Mouse (Mus musculus): ENCODE data around the gene Nfe2l2.
A peak's percentile ranks its signal among the peaks of the same experiment; 100 is the strongest.

The Nfe2l2 gene

GRCm38 (mm10) chr2:75704234-75705161 is at the start of gene Nfe2l2:
Gene Nfe2l2, minus strand, starts transcription at chr2:75704641.
- peak; percentile 76 to 86 for DNase-seq (ENCODE audit: low spot score in 2 of 2)

GRCm38 (mm10) chr2:75752306-75753175 is 48.1 kb upstream of the Nfe2l2 start:
- no peak for DNase-seq (ENCODE audit: low spot score in 2 of 2)

- DNase-seq (ENCODE audit: low spot score in 2 of 2): no peak
Measured at GRCm38 (mm10) chr2:75751896-75752295, 47.5 kb upstream of the Nfe2l2 start.

GRCm38 (mm10) chr2:75750869-75751268 is 46.4 kb upstream of the Nfe2l2 start:
- DNase-seq (ENCODE audit: low spot score in 2 of 2): no peak

- no peak for DNase-seq (ENCODE audit: low spot score in 2 of 2)
Measured at GRCm38 (mm10) chr2:75750043-75750718, 45.7 kb upstream of the Nfe2l2 start.

- no peak for DNase-seq (ENCODE audit: low spot score in 2 of 2)
Measured at GRCm38 (mm10) chr2:75748841-75749240, 44.4 kb upstream of the Nfe2l2 start.

GRCm38 (mm10) chr2:75737006-75737503 is 32.6 kb upstream of the Nfe2l2 start:
- no peak for DNase-seq (ENCODE audit: low spot score in 2 of 2)

- DNase-seq (ENCODE audit: low spot score in 2 of 2): no peak
Measured at GRCm38 (mm10) chr2:75734196-75734865, 29.9 kb upstream of the Nfe2l2 start.

- no peak for DNase-seq (ENCODE audit: low spot score in 2 of 2)
Measured at GRCm38 (mm10) chr2:75733177-75733576, 28.7 kb upstream of the Nfe2l2 start.

GRCm38 (mm10) chr2:75731929-75732328 is 27.5 kb upstream of the Nfe2l2 start:
- DNase-seq (ENCODE audit: low spot score in 2 of 2): no peak

- DNase-seq (ENCODE audit: low spot score in 2 of 2): no peak
Measured at GRCm38 (mm10) chr2:75731233-75731651, 26.8 kb upstream of the Nfe2l2 start.

GRCm38 (mm10) chr2:75730052-75730451 is 25.6 kb upstream of the Nfe2l2 start:
- no peak for DNase-seq (ENCODE audit: low spot score in 2 of 2)

GRCm38 (mm10) chr2:75724863-75725445 is 20.5 kb upstream of the Nfe2l2 start:
- no peak for DNase-seq (ENCODE audit: low spot score in 2 of 2)

GRCm38 (mm10) chr2:75723481-75723880 is 19.0 kb upstream of the Nfe2l2 start:
- DNase-seq (ENCODE audit: low spot score in 2 of 2): no peak

- no peak for DNase-seq (ENCODE audit: low spot score in 2 of 2)
Measured at GRCm38 (mm10) chr2:75722893-75723292, 18.5 kb upstream of the Nfe2l2 start.

GRCm38 (mm10) chr2:75720236-75721027 is 16.0 kb upstream of the Nfe2l2 start:
- DNase-seq (ENCODE audit: low spot score in 2 of 2): no peak

- DNase-seq (ENCODE audit: low spot score in 2 of 2): no peak
Measured at GRCm38 (mm10) chr2:75719331-75719869, 15.0 kb upstream of the Nfe2l2 start.

GRCm38 (mm10) chr2:75716046-75717016 is 11.9 kb upstream of the Nfe2l2 start:
- DNase-seq (ENCODE audit: low spot score in 2 of 2): no peak
